Mouse (Mus musculus) MEL-GATA-1-ER (cell line): ENCODE results near the gene Ap1s3.

Experiments used
- DNase-seq: peaks from one replicate; pipeline ENCODE4 v3.0.0-alpha.2; 2012; ENCODE audit warnings: low read depth; ENCODE audit errors: extremely low read depth

Ap1s3 gene

GRCm38 (mm10) chr1:79598385-79599178 is 73.2 kb downstream of the Ap1s3 start:
- DNase-seq = no peak

DNA sequence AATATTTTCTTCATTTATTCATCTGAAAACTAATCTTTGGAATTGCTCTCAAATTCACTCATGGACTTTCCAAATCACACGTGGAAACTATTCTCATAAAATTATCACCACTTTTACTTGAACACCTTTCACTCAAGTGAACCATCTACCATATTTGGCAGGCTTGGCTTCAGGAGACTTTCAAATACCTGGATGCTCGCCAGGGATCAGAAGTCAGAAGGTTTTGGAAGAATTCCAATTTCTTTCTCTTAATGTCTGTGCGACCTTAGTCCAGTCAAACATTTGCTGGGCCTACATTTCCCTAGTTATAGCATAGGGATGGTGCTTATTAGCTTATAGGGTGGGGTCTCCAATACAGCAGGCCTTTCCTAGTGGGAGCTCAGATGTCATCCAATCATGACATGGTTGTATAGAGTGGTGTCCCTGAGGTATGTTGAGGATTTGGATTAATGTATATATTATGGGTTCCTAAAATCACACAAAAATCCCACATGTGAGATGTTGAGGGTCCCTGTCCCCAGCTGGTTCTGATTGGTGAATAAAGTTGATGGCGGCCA is 79.0 kb downstream of the Ap1s3 start:
- DNase-seq = no peak

DNA sequence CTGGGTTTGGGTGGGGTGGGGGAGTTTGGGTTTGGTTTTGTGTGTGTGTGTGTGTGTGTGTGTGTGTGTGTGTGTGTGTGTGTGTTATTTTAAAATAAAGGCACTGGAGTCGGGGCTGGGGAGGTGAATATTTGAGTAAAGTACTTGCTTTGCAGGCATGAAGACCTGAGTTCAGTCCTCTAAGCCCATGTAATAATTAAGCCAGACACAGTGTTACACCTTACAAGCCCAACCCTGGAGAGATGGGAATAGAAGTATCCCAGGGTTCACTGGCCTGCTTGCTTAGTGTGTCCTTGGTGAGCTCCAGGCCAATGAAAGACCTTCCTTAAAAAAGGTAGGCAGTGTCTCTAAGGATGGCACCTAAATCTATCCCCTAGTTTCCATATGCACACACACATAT is 80.7 kb downstream of the Ap1s3 start:
- no peak for DNase-seq

DNA sequence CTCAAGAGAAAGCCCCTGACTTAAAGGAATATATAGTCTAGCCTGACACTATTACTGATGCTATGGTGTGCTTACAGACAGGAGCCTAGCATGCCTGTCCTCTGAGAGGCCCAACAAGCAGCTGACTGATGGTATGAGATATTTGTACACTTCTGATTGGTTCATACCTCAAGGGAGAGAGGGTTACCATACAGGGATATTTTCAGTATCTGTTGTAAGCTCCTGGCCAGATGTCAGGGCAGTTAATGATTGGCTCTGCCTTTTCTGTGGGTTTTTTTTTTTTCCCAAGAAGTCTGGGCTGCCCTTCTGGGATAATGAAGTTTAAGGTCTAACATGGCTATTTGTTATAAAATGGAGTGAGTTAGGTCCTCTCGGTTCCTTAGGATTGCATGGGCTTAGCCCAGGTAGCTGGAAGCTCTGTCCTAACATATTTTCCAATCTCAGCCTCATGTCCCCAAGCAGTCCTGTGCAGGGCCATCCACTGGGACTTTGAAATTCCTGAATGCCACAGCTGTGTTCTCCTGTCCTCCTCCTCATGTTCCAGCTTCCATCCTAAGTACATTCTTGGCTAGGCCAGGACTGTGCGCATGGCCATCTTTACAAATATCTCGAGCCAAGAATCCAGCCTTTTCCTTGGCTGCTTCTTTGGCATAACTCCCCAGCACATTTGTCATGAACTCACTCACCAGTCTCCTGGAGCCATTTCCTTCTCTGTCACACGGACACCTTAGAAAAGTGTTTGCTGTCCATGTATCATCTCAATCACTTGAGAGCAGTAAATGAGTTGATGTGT is 81.6 kb downstream of the Ap1s3 start:
- no peak for DNase-seq

- DNase-seq = no peak
Measured at GRCm38 (mm10) chr1:79589424-79589823, 82.3 kb downstream of the Ap1s3 start.

GRCm38 (mm10) chr1:79581136-79581679 is 90.6 kb downstream of the Ap1s3 start:
- DNase-seq = no peak

GRCm38 (mm10) chr1:79577357-79577756 is 94.4 kb downstream of the Ap1s3 start:
- no peak for DNase-seq

GRCm38 (mm10) chr1:79571912-79572311 is 99.9 kb downstream of the Ap1s3 start:
- no peak for DNase-seq

- no peak for DNase-seq
Measured at GRCm38 (mm10) chr1:79571126-79571525, 100.6 kb downstream of the Ap1s3 start.

- no peak for DNase-seq
Measured at GRCm38 (mm10) chr1:79561186-79561585, 110.6 kb downstream of the Ap1s3 start.
